Mouse (Mus musculus): ENCODE results near the gene Alb.

GRCm38 (mm10) chr5:90478886-90479285, 18.2 kb downstream of the Alb start:
- TF ChIP-seq ZKSCAN1 (IDR thresholded peaks at IDR 0.05; ENCODE audit: low read depth, low read length) (no peak), POLR2A (IDR thresholded peaks at IDR 0.05; ENCODE audit: control insufficient read depth in 1 of 2, insufficient read depth in 1 of 2, low read depth in 1 of 2, low read length in 2 of 2, poor library complexity in 1 of 2) (no peak), GATA1 (IDR thresholded peaks at IDR 0.05; ENCODE audit: low read depth, low read length) (no peak), MAFK (IDR thresholded peaks at IDR 0.05; ENCODE audit: borderline replicate concordance, low read depth, low read length) (no peak), TAL1 (IDR thresholded peaks at IDR 0.05; ENCODE audit: low read length) (no peak), BHLHE40 (IDR thresholded peaks at IDR 0.05; ENCODE audit: borderline replicate concordance, low read depth, low read length) (no peak), MXI1 (IDR thresholded peaks at IDR 0.05; ENCODE audit: low read depth, low read length) (no peak), EP300 (IDR thresholded peaks at IDR 0.05; ENCODE audit: low read depth in 1 of 2, low read length in 2 of 2) (no peak), NRF1 (IDR thresholded peaks at IDR 0.05; ENCODE audit: insufficient read depth, low read depth, low read length, poor library complexity, severe bottlenecking) (no peak)

All from MEL (cell line).